Mouse (Mus musculus): ENCODE results near the gene Pcare. TPM values are rescaled to one million over a fixed set of nuclear protein-coding genes. Genes with fewer than 3 reads are reported as not detected.

Gene Pcare
- polyA plus RNA-seq, 1 experiment from 2014 or later = not detected

DNA sequence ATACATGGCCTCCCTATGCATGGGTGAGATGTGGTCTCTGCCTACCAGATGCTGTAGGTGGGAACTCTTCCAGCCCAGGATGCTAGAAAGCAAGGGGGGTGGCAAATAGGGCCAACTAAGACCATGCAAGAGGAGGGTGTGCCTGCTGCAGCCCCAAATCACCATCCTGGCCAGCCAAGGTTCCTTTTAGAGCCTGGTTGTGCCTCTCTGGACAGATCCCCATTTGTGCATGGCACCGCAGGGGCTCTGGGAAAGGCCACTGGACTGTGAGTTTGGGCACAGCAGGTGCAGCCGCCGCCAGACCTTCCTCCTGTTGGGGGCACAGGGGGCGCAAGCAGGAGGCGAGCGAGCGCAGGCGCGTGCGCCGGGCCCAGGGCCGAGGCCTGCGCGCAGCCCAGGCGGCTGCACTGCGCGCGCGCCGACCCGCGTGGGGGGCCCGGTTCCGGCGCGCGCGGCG lies 29.6 kb upstream of the Pcare start:
- 0 out of 2 replicates have a peak, but pooled peaks cover 2% of the 10 kb centered on the region for H3K27me3 ChIP-seq (ENCODE audit: control insufficient read depth, insufficient read depth, low read length)
- H3K36me3 ChIP-seq (ENCODE audit: control insufficient read depth, insufficient read depth, low read length) = no peaks in the 10 kb centered on the region
- peaks cover 0 to 13% of the 10 kb centered on the region in 2 experiments for H3K4me1 ChIP-seq (ENCODE audit: control insufficient read depth in 2 of 2, insufficient read depth in 2 of 2, low read length in 2 of 2)
- peak overlapping the region; percentile 69 for H3K4me2 ChIP-seq (ENCODE audit: low read length)
- WGBS = 0% methylated on average over 29 of the region's 29 CpGs
- ATAC-seq (ENCODE audit: insufficient number of reproducible peaks, insufficient read depth, low FRiP score, low read depth) = peak; percentile 66
- peaks cover 6% of the 10 kb centered on the region; the same call in 1 of the 2 replicates for H3K9me3 ChIP-seq (ENCODE audit: control insufficient read depth, low read length)
- H3K27ac ChIP-seq (replicated peaks in 1 of 2; ENCODE audit: control insufficient read depth in 1 of 2, insufficient read depth in 1 of 2, low read depth in 2 of 2, low read length in 2 of 2) = peak overlapping the region in 1 of 2 experiments; percentile 87; a peak in 3 of 4 replicates
- peak overlapping the region; percentile 94 for H3K9ac ChIP-seq (ENCODE audit: low read length)
- H3K4me3 ChIP-seq (ENCODE audit: control insufficient read depth in 1 of 2, insufficient read depth in 1 of 2, low read depth in 1 of 2, low read length in 2 of 2) = peak overlapping the region; percentile 56 to 83

DNA sequence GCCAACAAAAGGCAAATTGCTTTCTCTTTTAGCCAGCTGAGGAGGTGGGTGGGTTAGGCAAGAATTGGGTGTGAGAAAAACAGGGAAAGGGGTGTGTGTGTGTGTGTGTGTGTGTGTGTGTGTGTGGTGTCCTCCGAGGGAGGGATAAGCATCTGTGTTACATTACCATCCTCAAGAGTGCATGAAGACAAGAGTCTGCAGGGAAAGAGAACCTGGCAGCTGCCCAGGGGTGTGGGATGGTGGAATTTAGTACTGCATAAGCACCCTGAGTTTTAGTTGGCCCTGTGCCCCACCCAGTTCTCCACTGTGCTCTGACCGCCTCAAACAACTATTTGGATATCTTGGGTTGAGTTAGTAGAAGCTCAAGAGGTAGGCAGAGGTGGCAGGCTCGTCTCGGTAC lies 28.3 kb upstream of the Pcare start:
- Histone ChIP-seq H3K27ac (replicated peaks in 1 of 2; ENCODE audit: control insufficient read depth in 1 of 2, insufficient read depth in 1 of 2, low read depth in 2 of 2, low read length in 2 of 2) (no peak overlapping the region), H3K4me3 (ENCODE audit: control insufficient read depth in 1 of 2, insufficient read depth in 1 of 2, low read depth in 1 of 2, low read length in 2 of 2) (no peak overlapping the region), H3K9me3 (ENCODE audit: control insufficient read depth, low read length) (peaks cover 6% of the 10 kb centered on the region; the same call in 1 of the 2 replicates), H3K4me1 (ENCODE audit: control insufficient read depth in 2 of 2, insufficient read depth in 2 of 2, low read length in 2 of 2) (peaks cover 0 to 13% of the 10 kb centered on the region in 2 experiments), H3K36me3 (ENCODE audit: control insufficient read depth, insufficient read depth, low read length) (no peaks in the 10 kb centered on the region), H3K27me3 (ENCODE audit: control insufficient read depth, insufficient read depth, low read length) (0 out of 2 replicates have a peak, but pooled peaks cover 2% of the 10 kb centered on the region), H3K4me2 (ENCODE audit: low read length) (no peak overlapping the region), H3K9ac (ENCODE audit: low read length) (no peak overlapping the region)
- 49% methylated on average over 4 of the region's 4 CpGs for WGBS
- no peak for ATAC-seq (ENCODE audit: insufficient number of reproducible peaks, insufficient read depth, low FRiP score, low read depth)

DNA sequence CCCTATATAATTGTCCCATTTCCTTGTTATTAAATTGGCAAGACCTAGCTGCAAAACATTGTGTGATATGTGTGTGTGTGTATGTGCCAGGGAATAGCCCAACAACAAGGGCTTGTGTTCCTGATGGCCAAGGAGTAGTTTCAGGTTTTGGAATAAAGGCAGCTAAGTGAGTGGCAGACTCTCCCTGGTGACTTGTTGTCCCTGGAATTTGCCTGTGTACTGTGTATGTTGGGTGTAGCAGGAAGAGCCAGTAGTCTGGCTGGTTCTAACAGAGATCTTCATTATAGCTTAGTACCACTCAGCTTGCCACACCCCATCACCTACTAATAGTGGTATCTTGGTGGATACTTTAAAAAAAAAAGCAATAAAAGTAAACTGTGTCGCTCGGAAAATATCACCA lies 27.8 kb upstream of the Pcare start:
- no peak overlapping the region for H3K4me2 ChIP-seq (ENCODE audit: low read length)
- WGBS = 91% methylated on average over 2 of the region's 2 CpGs

DNA sequence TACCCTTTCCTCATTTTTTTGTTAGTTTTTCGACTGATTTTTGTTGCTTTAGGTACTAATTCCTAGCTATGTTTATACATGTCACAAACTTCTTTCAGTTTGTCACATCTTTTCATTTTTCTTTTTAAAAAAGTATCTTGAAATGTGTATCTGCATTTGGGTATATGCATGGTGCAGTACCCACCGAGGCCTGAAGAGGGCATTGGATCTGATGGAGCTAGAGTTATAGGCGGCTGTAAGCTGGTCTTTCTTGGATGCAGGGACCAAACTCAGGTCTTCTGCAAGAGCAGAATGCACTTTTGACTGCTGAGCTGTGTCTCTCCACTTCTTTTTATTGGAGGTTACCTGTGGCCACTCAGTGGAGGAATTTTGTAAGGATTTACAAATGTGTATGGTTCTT lies 26.0 kb upstream of the Pcare start:
- no peaks in the 10 kb centered on the region for H3K36me3 ChIP-seq (ENCODE audit: control insufficient read depth, insufficient read depth, low read length)
- H3K27ac ChIP-seq (replicated peaks in 1 of 2; ENCODE audit: control insufficient read depth in 1 of 2, insufficient read depth in 1 of 2, low read depth in 2 of 2, low read length in 2 of 2) = no peak overlapping the region
- no peak for ATAC-seq (ENCODE audit: insufficient number of reproducible peaks, insufficient read depth, low FRiP score, low read depth)
- WGBS = 66% methylated on average over 3 of the region's 3 CpGs
- H3K4me3 ChIP-seq (ENCODE audit: control insufficient read depth in 1 of 2, insufficient read depth in 1 of 2, low read depth in 1 of 2, low read length in 2 of 2) = no peak overlapping the region
- H3K27me3 ChIP-seq (ENCODE audit: control insufficient read depth, insufficient read depth, low read length) = 0 out of 2 replicates have a peak, but pooled peaks cover 2% of the 10 kb centered on the region
- H3K4me1 ChIP-seq (ENCODE audit: control insufficient read depth in 2 of 2, insufficient read depth in 2 of 2, low read length in 2 of 2) = peaks cover 0 to 3% of the 10 kb centered on the region in 2 experiments; a peak in 2 of 4 replicates
- peaks cover 6% of the 10 kb centered on the region; the same call in 1 of the 2 replicates for H3K9me3 ChIP-seq (ENCODE audit: control insufficient read depth, low read length)
- no peak overlapping the region for H3K4me2 ChIP-seq (ENCODE audit: low read length)
- H3K9ac ChIP-seq (ENCODE audit: low read length) = no peak overlapping the region

More for the DNA sequence above, 27.8 kb upstream of the Pcare start:
- ATAC-seq (ENCODE audit: insufficient number of reproducible peaks, insufficient read depth, low FRiP score, low read depth) = no peak
- H3K4me1 ChIP-seq (ENCODE audit: control insufficient read depth in 2 of 2, insufficient read depth in 2 of 2, low read length in 2 of 2) = peaks cover 0 to 13% of the 10 kb centered on the region in 2 experiments
- H3K27me3 ChIP-seq (ENCODE audit: control insufficient read depth, insufficient read depth, low read length) = 0 out of 2 replicates have a peak, but pooled peaks cover 2% of the 10 kb centered on the region
- H3K9me3 ChIP-seq (ENCODE audit: control insufficient read depth, low read length) = peaks cover 6% of the 10 kb centered on the region; the same call in 1 of the 2 replicates
- no peaks in the 10 kb centered on the region for H3K36me3 ChIP-seq (ENCODE audit: control insufficient read depth, insufficient read depth, low read length)
- H3K9ac ChIP-seq (ENCODE audit: low read length) = no peak overlapping the region
- H3K27ac ChIP-seq (replicated peaks in 1 of 2; ENCODE audit: control insufficient read depth in 1 of 2, insufficient read depth in 1 of 2, low read depth in 2 of 2, low read length in 2 of 2) = no peak overlapping the region
- no peak overlapping the region for H3K4me3 ChIP-seq (ENCODE audit: control insufficient read depth in 1 of 2, insufficient read depth in 1 of 2, low read depth in 1 of 2, low read length in 2 of 2)

DNA sequence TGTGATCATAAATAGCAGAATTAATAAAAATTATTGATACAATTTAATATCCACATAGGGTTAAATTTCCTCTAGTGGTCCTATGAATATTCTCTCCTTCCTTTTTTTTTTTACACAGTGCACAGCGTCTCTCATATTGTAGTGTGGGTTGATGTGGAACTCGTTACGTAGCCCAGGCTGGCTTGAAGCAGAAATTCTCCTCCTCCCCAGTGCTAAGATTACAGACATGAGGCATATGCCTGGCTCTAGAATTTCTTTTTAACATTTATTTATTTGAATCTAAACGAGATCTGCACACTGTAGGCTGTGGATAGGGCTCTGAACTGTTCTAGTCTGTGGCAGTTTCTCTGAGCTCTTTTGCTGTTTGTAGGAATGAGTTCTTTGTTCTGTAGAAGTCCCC lies 22.6 kb upstream of the Pcare start:
- ATAC-seq (ENCODE audit: insufficient number of reproducible peaks, insufficient read depth, low FRiP score, low read depth) = no peak
- whole genome bisulfite sequencing = 81% methylated on average over 4 of the region's 4 CpGs
- Histone ChIP-seq H3K27ac (replicated peaks in 1 of 2; ENCODE audit: control insufficient read depth in 1 of 2, insufficient read depth in 1 of 2, low read depth in 2 of 2, low read length in 2 of 2) (no peak overlapping the region), H3K36me3 (ENCODE audit: control insufficient read depth, insufficient read depth, low read length) (no peaks in the 10 kb centered on the region), H3K27me3 (ENCODE audit: control insufficient read depth, insufficient read depth, low read length) (no peaks in the 10 kb centered on the region), H3K4me2 (ENCODE audit: low read length) (no peak overlapping the region), H3K4me1 (ENCODE audit: control insufficient read depth in 2 of 2, insufficient read depth in 2 of 2, low read length in 2 of 2) (no peaks in the 10 kb centered on the region), H3K4me3 (ENCODE audit: control insufficient read depth in 1 of 2, insufficient read depth in 1 of 2, low read depth in 1 of 2, low read length in 2 of 2) (no peak overlapping the region), H3K9ac (ENCODE audit: low read length) (no peak overlapping the region), H3K9me3 (ENCODE audit: control insufficient read depth, low read length) (peaks cover 6% of the 10 kb centered on the region; the same call in 1 of the 2 replicates)

DNA sequence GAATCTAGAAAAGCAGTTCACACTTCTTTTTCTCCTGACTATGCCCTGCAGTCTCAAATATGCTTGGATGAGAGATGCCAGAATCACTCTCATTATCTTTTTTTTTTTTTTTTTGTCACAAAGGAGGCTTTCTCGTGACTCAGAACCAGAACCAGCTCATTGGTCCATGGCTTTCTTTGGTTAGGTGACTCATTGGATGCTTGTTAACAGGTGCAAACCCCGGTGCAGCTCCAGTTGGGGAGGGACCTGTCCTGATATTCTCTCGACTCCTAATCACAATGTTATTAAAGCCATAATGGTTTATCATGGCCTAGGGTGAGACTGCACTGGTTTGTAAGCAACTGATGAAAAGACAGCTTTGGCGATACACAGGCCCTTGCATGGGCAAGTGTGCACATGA lies 21.5 kb upstream of the Pcare start:
- H3K4me1 ChIP-seq (ENCODE audit: control insufficient read depth in 2 of 2, insufficient read depth in 2 of 2, low read length in 2 of 2) = no peaks in the 10 kb centered on the region; a peak in 1 of 4 replicates
- WGBS = 68% methylated on average over 4 of the region's 4 CpGs

DNA sequence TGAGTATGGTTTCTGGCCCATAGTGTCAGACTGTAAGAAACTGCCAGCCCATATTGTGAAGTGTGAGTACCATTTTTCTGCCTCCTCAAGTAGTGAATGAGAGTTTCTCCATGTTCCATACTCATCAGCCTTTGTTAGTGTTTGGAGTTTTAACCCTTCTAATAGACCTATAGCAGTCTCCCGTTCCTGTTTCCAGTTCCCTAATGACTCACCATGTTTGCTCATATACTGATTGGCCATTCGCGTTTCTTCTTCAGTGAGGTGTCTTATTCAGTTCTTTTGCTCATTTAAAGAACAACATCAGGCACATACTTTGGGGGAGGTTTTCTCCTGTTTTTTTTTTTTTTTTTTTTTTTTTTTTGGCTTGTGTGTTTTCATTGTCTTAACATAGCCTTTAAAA lies 18.0 kb upstream of the Pcare start:
- Histone ChIP-seq H3K4me1 (ENCODE audit: control insufficient read depth in 2 of 2, insufficient read depth in 2 of 2, low read length in 2 of 2) (no peaks in the 10 kb centered on the region; a peak in 2 of 4 replicates), H3K4me2 (ENCODE audit: low read length) (no peak overlapping the region), H3K27ac (replicated peaks in 1 of 2; ENCODE audit: control insufficient read depth in 1 of 2, insufficient read depth in 1 of 2, low read depth in 2 of 2, low read length in 2 of 2) (no peak overlapping the region), H3K27me3 (ENCODE audit: control insufficient read depth, insufficient read depth, low read length) (no peaks in the 10 kb centered on the region), H3K9ac (ENCODE audit: low read length) (no peak overlapping the region), H3K4me3 (ENCODE audit: control insufficient read depth in 1 of 2, insufficient read depth in 1 of 2, low read depth in 1 of 2, low read length in 2 of 2) (no peak overlapping the region), H3K36me3 (ENCODE audit: control insufficient read depth, insufficient read depth, low read length) (no peaks in the 10 kb centered on the region), H3K9me3 (ENCODE audit: control insufficient read depth, low read length) (no peaks in the 10 kb centered on the region)
- ATAC-seq (ENCODE audit: insufficient number of reproducible peaks, insufficient read depth, low FRiP score, low read depth) = no peak
- WGBS = 90% methylated on average over 3 of the region's 3 CpGs

More for the DNA sequence above, 21.5 kb upstream of the Pcare start:
- Histone ChIP-seq H3K9ac (ENCODE audit: low read length) (no peak overlapping the region), H3K36me3 (ENCODE audit: control insufficient read depth, insufficient read depth, low read length) (no peaks in the 10 kb centered on the region), H3K27me3 (ENCODE audit: control insufficient read depth, insufficient read depth, low read length) (no peaks in the 10 kb centered on the region), H3K9me3 (ENCODE audit: control insufficient read depth, low read length) (peaks cover 6% of the 10 kb centered on the region; the same call in 1 of the 2 replicates), H3K4me3 (ENCODE audit: control insufficient read depth in 1 of 2, insufficient read depth in 1 of 2, low read depth in 1 of 2, low read length in 2 of 2) (no peak overlapping the region), H3K27ac (replicated peaks in 1 of 2; ENCODE audit: control insufficient read depth in 1 of 2, insufficient read depth in 1 of 2, low read depth in 2 of 2, low read length in 2 of 2) (no peak overlapping the region), H3K4me2 (ENCODE audit: low read length) (no peak overlapping the region)
- no peak for ATAC-seq (ENCODE audit: insufficient number of reproducible peaks, insufficient read depth, low FRiP score, low read depth)

DNA sequence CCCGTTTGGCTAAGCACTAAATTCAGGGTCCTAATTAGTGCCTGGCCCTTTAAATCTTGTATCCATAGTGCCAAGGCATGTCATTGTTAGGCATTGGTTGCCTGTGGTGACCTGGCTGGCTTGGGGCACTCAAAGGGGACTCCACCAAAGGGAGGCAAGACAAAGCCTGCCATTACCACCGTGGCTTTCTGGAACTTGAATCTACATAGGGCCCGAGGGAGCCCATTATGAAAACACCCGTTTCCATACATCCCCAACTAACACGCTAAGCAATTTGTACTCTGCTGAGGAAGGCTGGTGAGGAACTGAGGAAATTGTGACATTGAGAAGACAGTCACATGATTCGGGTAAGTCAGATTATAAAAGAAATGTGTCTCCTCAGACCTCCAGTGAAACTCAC lies 16.9 kb upstream of the Pcare start:
- Histone ChIP-seq H3K9ac (ENCODE audit: low read length) (no peak overlapping the region), H3K4me3 (ENCODE audit: control insufficient read depth in 1 of 2, insufficient read depth in 1 of 2, low read depth in 1 of 2, low read length in 2 of 2) (no peak overlapping the region), H3K4me1 (ENCODE audit: control insufficient read depth in 2 of 2, insufficient read depth in 2 of 2, low read length in 2 of 2) (no peaks in the 10 kb centered on the region; a peak in 2 of 4 replicates), H3K27ac (replicated peaks in 1 of 2; ENCODE audit: control insufficient read depth in 1 of 2, insufficient read depth in 1 of 2, low read depth in 2 of 2, low read length in 2 of 2) (no peak overlapping the region), H3K4me2 (ENCODE audit: low read length) (no peak overlapping the region), H3K9me3 (ENCODE audit: control insufficient read depth, low read length) (peaks cover 2% of the 10 kb centered on the region; the same call in 1 of the 2 replicates), H3K27me3 (ENCODE audit: control insufficient read depth, insufficient read depth, low read length) (no peaks in the 10 kb centered on the region), H3K36me3 (ENCODE audit: control insufficient read depth, insufficient read depth, low read length) (no peaks in the 10 kb centered on the region)
- WGBS = 63% methylated on average over 6 of the region's 6 CpGs
- no peak for ATAC-seq (ENCODE audit: insufficient number of reproducible peaks, insufficient read depth, low FRiP score, low read depth)
